Mouse (Mus musculus): Measurements from ENCODE around the gene Gm45844. TPM values are rescaled to one million over a fixed set of nuclear protein-coding genes. Genes with fewer than 3 reads are reported as not detected.
A peak's percentile ranks its signal among the peaks of the same experiment; 100 is the strongest.

The Gm45844 gene
- polyA plus RNA-seq, 1 experiment, result 8.3 TPM

GRCm38 (mm10) chr7:7171227-7172147, 106.6 kb downstream of the Gm45844 start, which contains the start of gene Zfp418:
Gene Zfp418 (plus strand): TSS chr7:7171330.
- H3K4me3 ChIP-seq (ENCODE audit: insufficient read depth, low read length), result peak within 1 kb of the TSS; percentile 49
- H3K27ac ChIP-seq (ENCODE audit: insufficient read depth, low read length), result peak within 1 kb of the TSS; percentile 7; the same call in 1 of the 2 replicates
- TF ChIP-seq CTCF (IDR thresholded peaks at IDR 0.05; ENCODE audit: extremely low read depth, insufficient read depth, low read length) (no peak), POLR2A (IDR thresholded peaks at IDR 0.05; ENCODE audit: extremely low read depth, insufficient read depth, low read length) (no peak)
- H3K4me1 ChIP-seq (ENCODE audit: control insufficient read depth, insufficient read depth, low read length), result peaks cover 3% of the 10 kb centered on the region; the same call in 1 of the 2 replicates

Other genes with a start within 250 kb of the Gm45844 start
- 14.3 and 15.6 TPM in 2 replicates for gene Zfp954, start 156.8 kb downstream of the Gm45844 start, polyA plus RNA-seq (2012; rRNA removed)
- gene Zfp773, start 141.5 kb downstream of the Gm45844 start, polyA plus RNA-seq (2012; rRNA removed), result 1.1 and 1.2 TPM in 2 replicates
- gene Zfp418, start 107.0 kb downstream of the Gm45844 start, polyA plus RNA-seq (2012; rRNA removed), result 2.7 and 2.8 TPM in 2 replicates
- 16.3 and 17.6 TPM in 2 replicates for gene Zfp772, start 68.3 kb downstream of the Gm45844 start, polyA plus RNA-seq (2012; rRNA removed)
- gene Vmn2r29, start 31.0 kb downstream of the Gm45844 start, polyA plus RNA-seq (2012; rRNA removed), result 3.9 and 4.7 TPM in 2 replicates
- 94.9 and 96.7 TPM in 2 replicates for gene Clcn4, start 22.6 kb upstream of the Gm45844 start, polyA plus RNA-seq (2012; rRNA removed)
- gene Vmn2r30, start 59.3 kb upstream of the Gm45844 start, polyA plus RNA-seq (2012; rRNA removed), result 0.02 TPM in 1 of 2 replicates, not detected in the other
- gene Gm45783, start 96.3 kb upstream of the Gm45844 start, polyA plus RNA-seq (2012; rRNA removed), result 0.17 TPM in 1 of 2 replicates, not detected in the other
- not detected in 2 replicates for gene Vmn2r31, start 121.4 kb upstream of the Gm45844 start, polyA plus RNA-seq (2012; rRNA removed)
- gene Vmn2r32, start 201.7 kb upstream of the Gm45844 start, polyA plus RNA-seq (2012; rRNA removed), result not detected in 2 replicates